Mouse (Mus musculus) inflammation-experienced regulatory T-cells, adult 6 months (primary cell): ENCODE results near the gene Tbl2. TPM values are rescaled to one million over a fixed set of nuclear protein-coding genes. Genes with fewer than 3 reads are reported as not detected.
A peak's percentile ranks its signal among the peaks of the same experiment; 100 is the strongest.

Experiments
- ATAC-seq: one replicate; pipeline ENCODE4 v1.8.0; 2017
- polyA plus RNA-seq, 3 experiments: library from polyadenylated mRNA; unstranded; fragments of 100-300 nt; shearing (Covaris generic); gene quantifications; one replicate each; pipeline ENCODE4 v1.2.1; 2017

Tbl2 gene
- polyA plus RNA-seq, 3 experiments from 2014 or later, result 5.2 to 9.2 (median 5.8) TPM

DNA sequence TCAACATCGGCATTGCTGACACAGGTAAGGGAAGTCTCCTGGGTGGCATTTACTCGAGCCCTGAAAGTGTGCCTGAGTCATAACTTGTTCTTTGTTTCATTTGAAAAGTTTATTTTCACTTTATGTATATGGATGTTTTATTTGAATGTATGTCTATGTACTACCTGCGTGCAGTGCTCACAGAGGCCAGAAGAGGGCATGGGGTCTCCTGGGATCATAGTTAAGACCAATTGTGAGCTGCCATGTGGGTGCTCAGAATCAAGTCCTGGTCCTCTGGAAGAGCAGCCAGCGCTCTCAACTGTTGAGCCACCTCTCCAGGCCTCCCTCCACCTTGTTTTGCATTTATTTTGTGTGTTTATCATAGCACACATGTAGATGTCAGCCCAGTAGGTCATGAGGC is 7.0 kb downstream of the Tbl2 start:
- no peak for ATAC-seq

- ATAC-seq, result no peak
Measured at GRCm38 (mm10) chr5:135161221-135161620, 11.8 kb downstream of the Tbl2 start.

- no peak for ATAC-seq
Measured at GRCm38 (mm10) chr5:135161650-135162049, 12.2 kb downstream of the Tbl2 start.

DNA sequence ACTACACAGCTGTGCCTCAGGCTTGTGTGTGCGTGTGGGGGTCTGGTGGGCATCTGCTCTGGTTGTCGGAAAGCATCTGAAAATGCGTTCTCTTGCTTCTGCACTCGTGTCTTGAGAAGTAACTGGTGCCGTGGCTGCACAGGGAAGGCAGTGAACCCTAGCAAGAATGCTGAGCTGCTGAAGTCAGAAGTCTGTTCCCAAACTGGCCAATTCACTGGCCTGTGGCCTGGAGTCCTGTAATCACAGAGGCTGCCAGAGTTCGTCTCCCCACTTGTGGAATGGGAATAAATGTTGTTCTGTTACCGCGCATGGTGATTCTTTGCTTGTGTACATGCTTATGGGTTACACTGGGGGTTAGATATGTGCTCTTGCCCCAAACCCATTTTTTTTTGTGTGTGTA is 12.9 kb downstream of the Tbl2 start:
- no peak for ATAC-seq

GRCm38 (mm10) chr5:135162821-135163220 is 13.4 kb downstream of the Tbl2 start:
- no peak for ATAC-seq

DNA sequence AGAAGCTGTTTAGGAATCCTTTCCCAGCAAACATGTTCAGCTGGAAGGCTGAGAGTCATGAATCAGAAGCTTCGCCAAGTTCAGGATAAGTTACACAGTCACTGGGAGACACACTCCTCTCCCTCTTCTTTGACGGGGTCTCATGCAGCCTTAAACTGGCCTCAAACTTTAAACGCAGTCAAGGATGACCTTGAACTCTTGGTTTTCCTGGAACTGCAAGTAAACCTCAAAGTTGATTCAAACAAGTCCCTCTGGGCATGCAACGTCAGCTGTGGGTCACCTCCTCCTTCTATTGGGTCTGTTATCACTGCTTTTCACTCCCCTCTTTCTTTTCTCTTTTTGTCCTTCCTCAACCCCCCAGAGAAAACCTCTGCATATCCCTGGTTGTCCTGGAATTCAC is 17.5 kb downstream of the Tbl2 start:
- no peak for ATAC-seq

DNA sequence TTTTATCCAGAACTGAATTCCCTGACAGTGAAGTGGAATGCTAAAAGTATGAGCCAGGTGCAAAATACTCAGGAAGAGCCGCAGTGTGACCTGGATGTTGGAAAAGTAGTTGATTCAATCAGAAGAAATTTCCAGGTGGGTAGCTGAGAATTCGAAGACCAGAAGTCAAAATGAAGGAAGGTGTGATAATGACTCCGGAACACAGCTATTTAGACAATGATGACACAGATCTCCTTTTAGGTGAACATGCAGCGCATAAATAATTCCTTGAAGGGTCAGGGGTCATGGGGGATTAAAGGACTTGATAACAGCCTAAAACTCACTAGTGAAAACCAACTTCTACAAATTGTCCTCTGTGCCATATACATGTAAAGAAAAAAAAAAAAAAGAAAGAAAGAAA is 18.0 kb downstream of the Tbl2 start:
- ATAC-seq, result no peak

DNA sequence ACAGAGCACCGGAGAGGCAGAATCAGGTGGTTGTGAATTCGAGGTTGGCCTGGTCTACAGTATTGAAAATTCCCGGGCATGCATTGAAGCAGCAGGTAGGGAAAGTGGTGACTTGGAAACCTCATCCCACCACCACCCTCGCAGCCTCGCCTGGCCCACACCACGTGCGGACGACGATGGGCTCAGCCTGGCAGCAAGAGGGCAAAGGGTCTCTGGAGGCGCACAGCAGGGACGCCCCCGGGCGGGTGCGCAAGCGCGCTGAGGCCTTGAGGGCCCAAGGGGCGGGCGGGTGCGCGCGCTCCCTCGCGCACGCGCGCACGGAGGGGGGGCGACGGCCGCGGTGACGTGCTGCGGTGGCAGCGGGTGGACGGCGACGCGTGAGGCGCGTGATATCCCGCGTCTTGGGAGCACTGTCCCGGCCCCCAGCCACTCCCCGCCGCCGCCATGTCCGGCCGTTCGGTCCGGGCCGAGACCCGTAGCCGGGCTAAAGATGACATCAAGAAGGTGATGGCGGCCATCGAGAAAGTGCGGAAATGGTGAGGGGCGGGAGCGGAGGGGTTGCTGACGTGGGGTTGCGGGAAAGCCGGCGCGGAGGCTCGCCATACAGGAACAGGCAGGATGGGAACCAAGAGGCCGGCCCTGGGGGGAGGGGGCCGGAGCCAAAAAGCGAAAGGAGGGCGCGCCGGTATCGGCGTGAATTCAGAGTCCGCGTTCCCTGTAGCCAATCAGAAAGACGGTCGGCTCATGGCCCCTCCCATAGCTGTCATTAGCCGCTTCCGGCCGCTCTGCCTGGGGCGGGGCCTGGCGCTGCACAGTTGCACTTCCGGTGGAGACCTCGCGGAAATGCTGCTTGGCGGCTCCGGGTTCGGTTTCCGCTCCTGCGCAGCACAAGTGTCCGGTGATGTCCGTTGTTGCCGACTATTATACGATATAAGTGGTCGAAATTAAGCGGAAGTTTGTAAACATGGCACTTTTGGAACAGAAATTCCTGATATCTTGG is 18.9 kb downstream of the Tbl2 start, which contains the start of gene Bcl7b:
Bcl7b (plus strand) TSS at position 221 of the 1,000 bp plus-strand sequence.
- ATAC-seq, result peak; percentile 98

GRCm38 (mm10) chr5:135169479-135169878 is 20.0 kb downstream of the Tbl2 start:
- ATAC-seq, result no peak

- ATAC-seq, result no peak
Measured at GRCm38 (mm10) chr5:135171688-135172220, 22.3 kb downstream of the Tbl2 start.

GRCm38 (mm10) chr5:135172986-135173385 is 23.5 kb downstream of the Tbl2 start:
- no peak for ATAC-seq

GRCm38 (mm10) chr5:135175086-135175485 is 25.6 kb downstream of the Tbl2 start:
- ATAC-seq, result no peak

- ATAC-seq, result no peak
Measured at GRCm38 (mm10) chr5:135178523-135178922, 29.1 kb downstream of the Tbl2 start.

GRCm38 (mm10) chr5:135178996-135179395 is 29.5 kb downstream of the Tbl2 start:
- no peak for ATAC-seq

DNA sequence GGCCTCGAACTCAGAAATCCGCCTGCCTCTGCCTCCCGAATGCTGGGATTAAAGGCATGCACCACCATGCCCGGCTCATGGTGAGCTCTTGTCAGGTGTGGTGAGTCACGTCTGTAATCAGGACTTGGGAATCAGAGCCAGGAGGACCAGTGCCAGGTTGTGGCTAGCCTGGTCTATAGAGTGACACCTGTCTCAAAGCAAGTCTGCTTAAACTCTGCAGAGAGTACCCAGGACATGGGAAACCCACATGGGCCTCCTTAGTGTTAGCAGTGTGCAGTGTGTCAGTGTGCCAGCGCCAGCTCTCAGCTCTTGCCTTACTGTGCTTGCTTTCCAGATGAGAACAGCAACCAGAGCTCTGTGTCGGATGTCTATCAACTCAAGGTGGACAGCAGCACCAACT is 30.2 kb downstream of the Tbl2 start:
- ATAC-seq, result no peak

DNA sequence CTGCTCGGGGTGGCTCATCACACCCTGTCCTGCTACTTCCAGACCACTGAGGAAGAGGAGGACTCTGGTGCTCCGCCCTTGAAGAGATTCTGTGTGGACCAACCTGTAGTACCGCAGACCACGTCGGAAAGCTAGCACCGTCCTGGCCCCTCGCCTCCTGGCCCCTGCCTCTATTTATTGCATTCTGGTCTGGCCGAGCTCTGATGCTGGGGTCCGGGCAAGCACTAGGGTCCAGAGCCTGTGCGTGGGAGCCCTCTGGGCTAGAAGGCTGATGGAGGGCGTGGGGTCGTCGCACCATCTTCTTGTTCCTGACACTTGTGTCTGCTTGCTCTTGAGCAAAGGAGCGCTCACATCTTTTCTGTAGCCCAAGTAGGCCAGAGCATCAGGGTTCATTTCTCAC is 31.3 kb downstream of the Tbl2 start:
- ATAC-seq, result no peak

GRCm38 (mm10) chr5:135181776-135182175 is 32.3 kb downstream of the Tbl2 start:
- no peak for ATAC-seq

DNA sequence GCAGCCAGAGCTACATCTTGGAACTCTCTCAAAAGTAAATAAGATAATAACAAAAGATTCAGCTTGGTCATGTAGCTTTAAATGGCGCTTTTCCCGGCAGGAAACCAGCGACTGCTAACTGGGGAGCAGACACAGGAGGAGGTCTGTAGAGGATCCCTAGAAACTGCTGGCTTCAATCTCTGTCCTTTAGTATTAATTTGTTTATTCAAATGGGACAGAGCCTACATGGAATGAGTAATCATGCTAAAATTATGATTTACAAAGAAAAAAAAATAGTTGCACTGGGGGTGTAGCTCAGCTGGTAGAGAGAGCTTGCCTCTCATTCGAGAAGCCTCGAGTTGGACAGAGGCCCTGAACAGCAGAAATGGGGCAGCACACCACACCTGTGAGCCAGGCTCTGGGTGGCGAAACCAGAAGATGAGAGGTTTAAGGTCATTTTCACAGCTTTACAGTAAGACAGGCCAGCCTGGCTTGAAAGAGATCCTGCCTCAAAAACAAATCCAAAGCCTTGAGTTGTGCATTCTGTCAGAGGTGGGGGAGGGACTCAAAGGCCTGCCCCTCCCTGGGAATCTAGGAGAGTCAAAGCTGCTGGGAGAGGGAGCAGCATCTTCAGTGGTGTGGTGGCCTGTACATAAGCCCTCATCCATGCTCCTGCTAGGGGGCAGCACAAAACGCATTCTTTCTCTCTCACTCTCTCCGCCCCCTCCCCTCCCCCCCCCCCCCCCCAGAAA is 33.8 kb downstream of the Tbl2 start:
- ATAC-seq, result no peak

DNA sequence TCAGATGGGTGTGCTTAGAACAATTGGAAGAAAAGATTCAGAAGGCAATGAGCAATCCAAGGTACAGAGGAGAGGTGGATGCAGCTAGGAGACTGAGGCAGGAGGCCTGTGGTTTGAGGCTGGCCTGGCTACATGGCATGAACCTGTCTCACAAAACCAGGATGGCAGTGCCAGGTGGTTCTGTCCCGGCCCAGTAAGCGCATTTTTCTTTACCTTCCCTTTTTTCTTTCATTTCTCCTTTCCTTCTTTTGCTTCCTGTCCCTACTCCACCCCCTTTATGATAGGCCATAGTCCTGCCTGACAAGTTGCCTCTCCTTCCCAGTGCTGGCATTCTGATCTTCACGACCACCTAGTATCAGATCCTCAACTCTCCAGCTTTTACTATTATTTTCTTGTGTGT is 35.6 kb downstream of the Tbl2 start:
- no peak for ATAC-seq

- no peak for ATAC-seq
Measured at GRCm38 (mm10) chr5:135185596-135185995, 36.1 kb downstream of the Tbl2 start.

GRCm38 (mm10) chr5:135186231-135186620 is 36.8 kb downstream of the Tbl2 start:
- peak; percentile 0 for ATAC-seq

DNA sequence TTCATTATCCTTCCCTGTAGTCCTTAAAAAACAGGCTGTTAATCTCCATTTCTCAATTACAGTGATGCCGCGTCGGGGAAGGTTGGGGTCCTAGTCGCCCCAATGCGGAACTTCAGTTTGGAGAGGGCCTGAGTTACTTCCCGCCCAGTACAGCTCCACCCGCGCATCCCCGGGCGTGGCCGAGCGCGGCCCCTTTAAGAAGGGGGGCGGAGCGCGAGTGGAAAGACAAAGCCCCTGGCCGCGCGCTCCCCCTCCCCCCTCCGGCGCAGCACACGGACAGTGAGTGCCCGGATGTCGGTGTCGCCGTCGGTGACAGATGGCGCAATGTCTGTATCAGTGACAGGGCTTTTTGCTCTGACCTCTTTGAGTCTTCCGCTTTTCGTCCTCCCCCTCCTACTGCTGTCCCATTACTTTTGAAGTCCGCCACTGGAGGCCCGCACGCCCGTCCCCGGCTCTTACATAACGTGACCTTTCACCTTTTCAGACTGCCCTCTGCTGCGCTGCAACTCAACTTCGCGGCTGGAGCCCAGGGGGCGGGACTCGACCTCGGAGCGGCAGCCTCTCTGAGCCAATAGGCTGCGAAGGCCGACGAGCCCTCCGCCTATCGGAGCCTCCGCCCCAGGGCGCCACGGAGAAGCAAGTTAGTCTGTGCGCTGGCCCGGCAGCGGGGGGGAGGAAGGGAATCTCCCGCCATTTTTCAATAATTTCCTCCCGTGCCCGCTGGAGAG is 37.3 kb downstream of the Tbl2 start, which contains the start of gene Baz1b:
Baz1b (plus strand) TSS at position 644 of the 728 bp plus-strand sequence.
- peak; percentile 92 for ATAC-seq
